Mouse (Mus musculus): Measurements from ENCODE around the gene Rspo4.

The Rspo4 gene

GRCm38 (mm10) chr2:151842648-151843226, at the start of gene Rspo4:
Gene Rspo4 (plus strand): TSS chr2:151842927.
- DNase-seq (ENCODE audit: low spot score in 2 of 2): no peak

- DNase-seq (ENCODE audit: low spot score in 2 of 2): no peak
Measured at GRCm38 (mm10) chr2:151815586-151815985, 27.1 kb upstream of the Rspo4 start.

GRCm38 (mm10) chr2:151862257-151862810, 19.6 kb downstream of the Rspo4 start:
- no peak for DNase-seq (ENCODE audit: low spot score in 2 of 2)

- DNase-seq (ENCODE audit: low spot score in 2 of 2): no peak
Measured at GRCm38 (mm10) chr2:151864941-151865340, 22.2 kb downstream of the Rspo4 start.

GRCm38 (mm10) chr2:151866487-151866886, 23.8 kb downstream of the Rspo4 start:
- DNase-seq (ENCODE audit: low spot score in 2 of 2): peak; percentile 34 to 48

GRCm38 (mm10) chr2:151868196-151868595, 25.5 kb downstream of the Rspo4 start:
- no peak for DNase-seq (ENCODE audit: low spot score in 2 of 2)

- DNase-seq (ENCODE audit: low spot score in 2 of 2): peak in 1 of 2 experiments; percentile 33
Measured at GRCm38 (mm10) chr2:151874551-151874950, 31.8 kb downstream of the Rspo4 start.

GRCm38 (mm10) chr2:151876012-151876485, 33.3 kb downstream of the Rspo4 start:
- DNase-seq (ENCODE audit: low spot score in 2 of 2): peak in 1 of 2 experiments; percentile 53

GRCm38 (mm10) chr2:151878645-151879044, 35.9 kb downstream of the Rspo4 start:
- DNase-seq (ENCODE audit: low spot score in 2 of 2): no peak

- no peak for DNase-seq (ENCODE audit: low spot score in 2 of 2)
Measured at GRCm38 (mm10) chr2:151879760-151880159, 37.0 kb downstream of the Rspo4 start.

GRCm38 (mm10) chr2:151891031-151891430, 48.3 kb downstream of the Rspo4 start:
- DNase-seq (ENCODE audit: low spot score in 2 of 2): no peak

GRCm38 (mm10) chr2:151893122-151893774, 50.5 kb downstream of the Rspo4 start:
- DNase-seq (ENCODE audit: low spot score in 2 of 2): no peak

GRCm38 (mm10) chr2:151894209-151894980, 51.7 kb downstream of the Rspo4 start:
- peak in 1 of 2 experiments; percentile 30 for DNase-seq (ENCODE audit: low spot score in 2 of 2)

- DNase-seq (ENCODE audit: low spot score in 2 of 2): no peak
Measured at GRCm38 (mm10) chr2:151895911-151896310, 53.2 kb downstream of the Rspo4 start.

GRCm38 (mm10) chr2:151898106-151898505, 55.4 kb downstream of the Rspo4 start:
- no peak for DNase-seq (ENCODE audit: low spot score in 2 of 2)

- no peak for DNase-seq (ENCODE audit: low spot score in 2 of 2)
Measured at GRCm38 (mm10) chr2:151900845-151901244, 58.1 kb downstream of the Rspo4 start.

- no peak for DNase-seq (ENCODE audit: low spot score in 2 of 2)
Measured at GRCm38 (mm10) chr2:151903267-151903666, 60.5 kb downstream of the Rspo4 start.

GRCm38 (mm10) chr2:151903933-151904332, 61.2 kb downstream of the Rspo4 start:
- no peak for DNase-seq (ENCODE audit: low spot score in 2 of 2)

GRCm38 (mm10) chr2:151904636-151905035, 61.9 kb downstream of the Rspo4 start:
- no peak for DNase-seq (ENCODE audit: low spot score in 2 of 2)

- no peak for DNase-seq (ENCODE audit: low spot score in 2 of 2)
Measured at GRCm38 (mm10) chr2:151907020-151907419, 64.3 kb downstream of the Rspo4 start.

GRCm38 (mm10) chr2:151909386-151909785, 66.7 kb downstream of the Rspo4 start:
- no peak for DNase-seq (ENCODE audit: low spot score in 2 of 2)

- no peak for DNase-seq (ENCODE audit: low spot score in 2 of 2)
Measured at GRCm38 (mm10) chr2:151910498-151910897, 67.8 kb downstream of the Rspo4 start.

Measured in frontal cortex, postnatal 10 days (tissue).